Mouse (Mus musculus) liver, embryonic 14.5 days (tissue): Measurements from ENCODE around the gene Efna2.

Experiments
- CTCF ChIP-seq: IDR thresholded peaks from 2 replicates; pipeline ENCODE4 v1.5.1; 2016; ENCODE audit warnings: antibody characterized with exemption, low read depth, control low read depth
- EP300 ChIP-seq: IDR thresholded peaks from 2 replicates; pipeline ENCODE4 v1.6.1; 2016; ENCODE audit warnings: antibody characterized with exemption, low read depth

DNA sequence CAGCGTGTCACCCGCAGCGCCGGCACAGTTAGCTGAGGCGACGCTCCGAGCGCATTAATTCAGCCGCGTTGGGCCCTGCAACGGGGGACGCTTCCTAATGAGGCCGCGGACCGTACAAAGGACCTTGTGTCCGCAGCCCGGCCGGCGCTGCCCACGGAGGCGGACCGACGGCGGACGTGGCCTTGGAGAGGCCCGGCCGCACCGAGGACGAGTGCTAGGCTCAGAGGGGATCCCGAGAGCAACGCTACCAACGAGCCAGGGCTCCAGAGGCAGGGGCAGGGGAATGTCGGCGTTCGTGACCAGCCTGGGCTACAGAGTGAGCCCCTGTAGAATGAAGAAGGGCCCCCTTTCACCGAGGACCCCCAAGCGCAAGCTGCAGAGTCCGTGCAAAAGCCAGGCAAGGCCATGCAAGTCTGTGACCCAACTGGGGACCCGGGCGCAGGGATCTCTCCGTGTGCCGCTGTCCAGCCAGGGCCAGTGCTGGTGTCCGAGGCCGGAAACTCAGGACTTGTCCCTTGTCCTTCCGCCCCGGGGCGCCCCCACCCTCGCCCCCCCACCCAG is 11.3 kb downstream of the Efna2 start:
- TF ChIP-seq EP300: no peak
- no peak for TF ChIP-seq CTCF
